ENCODE assay signal across 21 mouse cellular contexts in genomic region chr3:107009329-107010076, GRCm38 (mm10). TPM values are rescaled to one million over a fixed set of nuclear protein-coding genes. Genes with fewer than 3 reads are reported as not detected.
DNase-seq lines count a peak whose midpoint lies in the region; ATAC-seq and TF ChIP-seq lines count a peak whose summit lies in the region.
"Had no signal": no experiment of that assay in that cellular context is flagged by ENCODE, and none has a peak within 500 bp of the region (broad histone marks: within the 10 kb centered on the region; RNA-seq: fewer than 3 reads in every experiment).

No protein-coding gene starts in this region.

- ATAC-seq in lung, embryonic 14.5 days (ENCODE audit: insufficient read depth): no peak
- ATAC-seq: forebrain, embryonic 15.5 days had no signal

- 60% methylated on average over 4 of the region's 4 CpGs for WGBS in lung, embryonic 14.5 days

- H3K9ac ChIP-seq in lung, embryonic 14.5 days: no peak overlapping the region
- H3K9ac ChIP-seq: embryonic facial prominence, embryonic 15.5 days; forebrain, embryonic 15.5 days; heart, embryonic 12.5 days; hindbrain, embryonic 15.5 days had no signal

- no peak overlapping the region for H3K4me3 ChIP-seq in layer of hippocampus, adult 2 months
- H3K4me3 ChIP-seq in lung, embryonic 14.5 days (ENCODE audit: low read depth, low read length): no peak overlapping the region
- H3K4me3 ChIP-seq: embryonic facial prominence, embryonic 15.5 days; erythroblast, embryonic 14.5 days; forebrain, embryonic 10.5 days; forebrain, embryonic 15.5 days; gastrocnemius, adult 2 months; heart, embryonic 12.5 days; hindbrain, embryonic 15.5 days had no signal

- H3K27me3 ChIP-seq in lung, embryonic 14.5 days (ENCODE audit: insufficient read depth, low read length): no peaks in the 10 kb centered on the region
- H3K27me3 ChIP-seq: embryonic facial prominence, embryonic 15.5 days; forebrain, embryonic 15.5 days; heart, embryonic 12.5 days; hindbrain, embryonic 15.5 days had no signal

- H3K4me1 ChIP-seq in lung, embryonic 14.5 days (ENCODE audit: insufficient read depth): no peaks in the 10 kb centered on the region
- H3K4me1 ChIP-seq: embryonic facial prominence, embryonic 15.5 days; forebrain, embryonic 10.5 days; forebrain, embryonic 15.5 days; heart, embryonic 12.5 days; hindbrain, embryonic 15.5 days had no signal

- H3K9me3 ChIP-seq in lung, embryonic 14.5 days (ENCODE audit: low read depth, low read length): no peaks in the 10 kb centered on the region
- H3K9me3 ChIP-seq: embryonic facial prominence, embryonic 15.5 days; forebrain, embryonic 10.5 days; forebrain, embryonic 15.5 days; heart, embryonic 12.5 days; hindbrain, embryonic 15.5 days had no signal

- H3K27ac ChIP-seq in layer of hippocampus, adult 2 months: no peak overlapping the region
- no peak overlapping the region for H3K27ac ChIP-seq in lung, embryonic 14.5 days (ENCODE audit: low read depth)
- H3K27ac ChIP-seq: embryonic facial prominence, embryonic 15.5 days; forebrain, embryonic 10.5 days; forebrain, embryonic 15.5 days; gastrocnemius, adult 2 months; hindbrain, embryonic 15.5 days had no signal

- H3K36me3 ChIP-seq in lung, embryonic 14.5 days (ENCODE audit: insufficient read depth): no peaks in the 10 kb centered on the region
- H3K36me3 ChIP-seq: embryonic facial prominence, embryonic 15.5 days; forebrain, embryonic 10.5 days; forebrain, embryonic 15.5 days; heart, embryonic 12.5 days; hindbrain, embryonic 15.5 days had no signal

- intact Hi-C loops in left cerebral cortex, postnatal 25 days (cut with DNase I): loop anchor here (5.0 kb wide), 1 partner anchor 52 kb away; no protein-coding TSS in a partner anchor
- intact Hi-C loops in heart, postnatal 10 days (cut with DNase I): no loop called here

- DNase-seq in layer of hippocampus, adult 2 months (ENCODE audit: low spot score in 2 of 2): peak; percentile 19 to 54
- no peak for DNase-seq in layer of hippocampus, postnatal 10 days (ENCODE audit: low spot score in 2 of 2)
- peak; percentile 15 for DNase-seq in lung, embryonic 14.5 days
- DNase-seq in lung, postnatal 14 days: no peak
- peak; percentile 15 for DNase-seq in layer of hippocampus, adult 9-10 months (ENCODE audit: low spot score)
- DNase-seq in left cerebral cortex, postnatal 25 days (ENCODE audit: low spot score in 2 of 2): peak; percentile 30 to 62
- no peak for DNase-seq in heart, postnatal 10 days
- DNase-seq: adrenal gland, adult 2 months; adrenal gland, postnatal 25 days; cerebellum, adult 2 months; cerebellum, postnatal 10 days; embryo, embryonic 11 days; gastrocnemius, adult 2 months; gastrocnemius, postnatal 25 days; heart, postnatal 36 days had no signal

- TF ChIP-seq CTCF in layer of hippocampus, adult 2 months (conservative IDR thresholded peaks at IDR 0.05): no peak
- no peak for TF ChIP-seq CTCF in lung, embryonic 14.5 days (IDR thresholded peaks at IDR 0.05; ENCODE audit: low read depth)

- no peak overlapping the region for H3K4me2 ChIP-seq in lung, embryonic 14.5 days
- H3K4me2 ChIP-seq: embryonic facial prominence, embryonic 15.5 days; forebrain, embryonic 15.5 days; heart, embryonic 12.5 days; hindbrain, embryonic 15.5 days had no signal

RNA-seq across cellular contexts. Expression of gene Kcna3, which starts 26.5 kb away (rescaled TPM):
- 10 to 100 TPM; 21.1 to 21.4 TPM for total RNA-seq in layer of hippocampus, adult 2 months (2021)
- total RNA-seq in layer of hippocampus, postnatal 10 days (2021): 10 to 100 TPM; 18.6 to 22.6 TPM
- 2.9 and 4.5 TPM in 2 replicates for polyA plus RNA-seq in lung, embryonic 14.5 days (2014; fragmentation: Nextera tagmentation; extraction: Ambion mirVana)
- total RNA-seq in left cerebral cortex, postnatal 25 days (2021): 10 to 100 TPM; 31.0 to 31.8 TPM
- under 1 TPM; 0.36 to 0.45 TPM for total RNA-seq in heart, postnatal 10 days (2021)
- total RNA-seq: gastrocnemius, adult 2 months; gastrocnemius, postnatal 25 days had no signal
- polyA plus RNA-seq: erythroblast, embryonic 14.5 days had no signal

Comparison
In these comparisons a context has a peak if more than half of its experiments do, and no peak if none do; other contexts are left out.
1. DNase-seq: peak in layer of hippocampus, adult 2 months (2 of 2), lung, embryonic 14.5 days (single experiment), layer of hippocampus, adult 9-10 months (single experiment) and left cerebral cortex, postnatal 25 days (2 of 2); none in layer of hippocampus, postnatal 10 days (0 of 2), lung, postnatal 14 days (single experiment) and heart, postnatal 10 days (0 of 2).
2. RNA of gene Kcna3, which starts 26.5 kb away (total RNA-seq): 31.0 to 31.8 TPM in left cerebral cortex, postnatal 25 days, 18.6 to 22.6 TPM in layer of hippocampus, postnatal 10 days and 21.1 to 21.4 TPM in layer of hippocampus, adult 2 months; 0.36 to 0.45 TPM in heart, postnatal 10 days; every median in the first group is over 10 times any median in the second.